Mouse (Mus musculus) spleen, embryonic (tissue): ENCODE measurements around the gene Cryz.
"Not testable (repeated sequence)": the region's sequence is repeated elsewhere in the genome, so short reads cannot be mapped to it uniquely, and the experiment has no call there.

ENCODE experiments used
- CTCF ChIA-PET: fragments of 350-600 bp; sonication (Branson Sonifier 250); formaldehyde crosslinking; loops from one replicate; lab custom pipeline; 2022; lab: Charles Lee

The Cryz gene

GRCm38 (mm10) chr3:154611888-154612287 is 15.4 kb downstream of the Cryz start:
- CTCF ChIA-PET: no interaction called here

GRCm38 (mm10) chr3:154614771-154615170 is 18.3 kb downstream of the Cryz start:
- CTCF ChIA-PET: no interaction called here

- CTCF ChIA-PET: no interaction called here
These were observed 18.8 kb downstream of the Cryz start for GRCm38 (mm10) chr3:154615304-154615703.

- CTCF ChIA-PET: no interaction called here
These were observed 19.6 kb downstream of the Cryz start for GRCm38 (mm10) chr3:154616106-154616505.

GRCm38 (mm10) chr3:154628284-154628683 is 31.8 kb downstream of the Cryz start:
- CTCF ChIA-PET: no interaction called here

GRCm38 (mm10) chr3:154631281-154631680 is 34.8 kb downstream of the Cryz start:
- CTCF ChIA-PET: not testable (repeated sequence)

- CTCF ChIA-PET: no interaction called here
These were observed 36.6 kb downstream of the Cryz start for GRCm38 (mm10) chr3:154633091-154633490.

- CTCF ChIA-PET: interaction anchor here (0.7 kb wide), 1 partner anchor 1873 kb away, joined by 5 read pairs; no protein-coding TSS in a partner anchor
These were observed 50.3 kb downstream of the Cryz start for GRCm38 (mm10) chr3:154646638-154647442.

GRCm38 (mm10) chr3:154647443-154647780 is 50.9 kb downstream of the Cryz start:
- CTCF ChIA-PET: no interaction called here

GRCm38 (mm10) chr3:154649411-154650285 is 53.1 kb downstream of the Cryz start:
- CTCF ChIA-PET: no interaction called here

GRCm38 (mm10) chr3:154651192-154651821 is 54.8 kb downstream of the Cryz start:
- CTCF ChIA-PET: no interaction called here

- CTCF ChIA-PET: no interaction called here
These were observed 56.3 kb downstream of the Cryz start for GRCm38 (mm10) chr3:154652581-154653420.

- CTCF ChIA-PET: no interaction called here
These were observed 56.9 kb downstream of the Cryz start for GRCm38 (mm10) chr3:154653454-154653853.

- CTCF ChIA-PET: no interaction called here
These were observed 57.8 kb downstream of the Cryz start for GRCm38 (mm10) chr3:154654284-154654683.

- CTCF ChIA-PET: no interaction called here
These were observed 58.4 kb downstream of the Cryz start for GRCm38 (mm10) chr3:154654901-154655300.

- CTCF ChIA-PET: no interaction called here
These were observed 59.2 kb downstream of the Cryz start for GRCm38 (mm10) chr3:154655711-154656110.

- CTCF ChIA-PET: no interaction called here
These were observed 67.0 kb downstream of the Cryz start, which contains the start of gene Erich3 for GRCm38 (mm10) chr3:154663545-154663944. TSS of gene Erich3 (plus strand) at chr3:154663859.

GRCm38 (mm10) chr3:154663976-154664581 is 67.6 kb downstream of the Cryz start:
- CTCF ChIA-PET: no interaction called here

GRCm38 (mm10) chr3:154664636-154665035 is 68.1 kb downstream of the Cryz start:
- CTCF ChIA-PET: no interaction called here

GRCm38 (mm10) chr3:154668485-154668884 is 72.0 kb downstream of the Cryz start:
- CTCF ChIA-PET: no interaction called here

GRCm38 (mm10) chr3:154670584-154670983 is 74.1 kb downstream of the Cryz start:
- CTCF ChIA-PET: no interaction called here
